ENCODE assay signal across 8 mouse cellular contexts in the genomic region with DNA sequence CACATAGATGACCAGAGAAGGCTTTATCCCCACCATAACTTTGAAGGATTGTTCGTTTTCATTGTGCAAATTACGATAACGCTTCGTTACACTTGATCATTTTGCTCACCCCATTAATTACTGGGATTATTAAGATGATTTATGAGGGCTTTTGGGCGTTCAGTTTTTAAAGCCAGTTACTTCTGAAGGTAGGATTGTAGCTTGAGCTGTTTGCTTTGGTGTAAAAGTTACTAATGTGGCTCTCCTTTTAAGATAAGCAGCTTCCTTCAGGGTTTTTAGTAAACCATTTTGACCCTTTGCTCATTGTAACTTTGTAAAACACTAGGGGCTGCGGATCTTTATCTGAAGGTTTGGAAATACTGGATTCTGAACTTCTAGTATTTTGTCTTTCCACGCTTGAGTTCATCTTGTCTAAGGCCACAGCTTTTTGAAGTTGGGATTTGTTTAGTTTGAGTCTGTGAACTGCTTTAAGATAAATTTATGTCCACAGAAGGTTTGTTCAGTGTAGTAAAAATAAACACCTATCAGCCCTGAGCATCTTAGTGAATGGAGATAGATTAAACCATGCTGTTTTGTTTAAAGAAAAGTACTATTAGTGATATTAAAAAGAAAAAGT. TPM values are rescaled to one million over a fixed set of nuclear protein-coding genes. Genes with fewer than 3 reads are reported as not detected.
DNase-seq lines count a peak whose midpoint lies in the region; ATAC-seq and TF ChIP-seq lines count a peak whose summit lies in the region.

No protein-coding gene starts in this region.

- no peak for ATAC-seq in lung, embryonic 15.5 days (ENCODE audit: borderline replicate concordance, extremely low read depth, low FRiP score, low TSS enrichment)
- peak; percentile 22; the same call in 1 of the 2 replicates for ATAC-seq in erythroid progenitor cell, adult 5-6 weeks (replicated peaks; ENCODE audit: low FRiP score, poor library complexity, severe bottlenecking)
- no peak for ATAC-seq in intestine, postnatal 0 days
- no peak for ATAC-seq in neural tube, embryonic 15.5 days (ENCODE audit: low FRiP score)

- peak overlapping the region; percentile 95 for H3K27ac ChIP-seq in lung, embryonic 15.5 days
- peak overlapping the region; percentile 94 for H3K27ac ChIP-seq in intestine, postnatal 0 days (ENCODE audit: low read depth, low read length)
- peak overlapping the region; percentile 96 for H3K27ac ChIP-seq in neural tube, embryonic 15.5 days (replicated peaks)

- no peaks in the 10 kb centered on the region for H3K9me3 ChIP-seq in lung, embryonic 15.5 days
- H3K9me3 ChIP-seq in intestine, postnatal 0 days (ENCODE audit: control insufficient read depth), result no peaks in the 10 kb centered on the region
- no peaks in the 10 kb centered on the region for H3K9me3 ChIP-seq in neural tube, embryonic 15.5 days (replicated peaks)

- no peaks in the 10 kb centered on the region for H3K27me3 ChIP-seq in lung, embryonic 15.5 days
- H3K27me3 ChIP-seq in intestine, postnatal 0 days (replicated peaks; ENCODE audit: control insufficient read depth, insufficient read depth, low read length), result no peaks in the 10 kb centered on the region
- H3K27me3 ChIP-seq in neural tube, embryonic 15.5 days (replicated peaks), result no peaks in the 10 kb centered on the region

- H3K4me1 ChIP-seq in lung, embryonic 15.5 days, result peaks cover 30% of the 10 kb centered on the region
- H3K4me1 ChIP-seq in intestine, postnatal 0 days (replicated peaks; ENCODE audit: control insufficient read depth, insufficient read depth, low read length), result peaks cover 3% of the 10 kb centered on the region; the same call in 1 of the 2 replicates
- peaks cover 45% of the 10 kb centered on the region for H3K4me1 ChIP-seq in neural tube, embryonic 15.5 days

- no peak for DNase-seq in lung, postnatal 25 days (ENCODE audit: low spot score)
- no peak for DNase-seq in ovary, postnatal 10 days (ENCODE audit: low spot score)
- DNase-seq in left cerebral cortex, adult 18-20 months (ENCODE audit: low spot score in 2 of 2), result no peak
- DNase-seq in adrenal gland, postnatal 36 days, result no peak

- H3K9ac ChIP-seq in lung, embryonic 15.5 days, result peak overlapping the region; percentile 97
- peak overlapping the region; percentile 93 for H3K9ac ChIP-seq in intestine, postnatal 0 days (ENCODE audit: low read depth, low read length)
- H3K9ac ChIP-seq in neural tube, embryonic 15.5 days (replicated peaks), result peak overlapping the region; percentile 97

- H3K4me3 ChIP-seq in lung, embryonic 15.5 days, result peak overlapping the region; percentile 84
- peak overlapping the region; percentile 89 for H3K4me3 ChIP-seq in intestine, postnatal 0 days (ENCODE audit: low read depth, low read length)
- peak overlapping the region; percentile 90 for H3K4me3 ChIP-seq in neural tube, embryonic 15.5 days (replicated peaks)

- peaks cover 4% of the 10 kb centered on the region; the same call in 1 of the 2 replicates for H3K36me3 ChIP-seq in lung, embryonic 15.5 days
- no peaks in the 10 kb centered on the region for H3K36me3 ChIP-seq in intestine, postnatal 0 days (ENCODE audit: control insufficient read depth, insufficient read depth)
- H3K36me3 ChIP-seq in neural tube, embryonic 15.5 days, result no peaks in the 10 kb centered on the region

- TF ChIP-seq CTCF in intestine, postnatal 0 days (IDR thresholded peaks at IDR 0.05; ENCODE audit: low read depth), result no peak

- under 1% methylated on average over 7 of the region's 7 CpGs for WGBS in lung, embryonic 15.5 days
- 1% methylated on average over 7 of the region's 7 CpGs for WGBS in intestine, postnatal 0 days
- WGBS in neural tube, embryonic 15.5 days, result 5% methylated on average over 7 of the region's 7 CpGs

- H3K4me2 ChIP-seq in lung, embryonic 15.5 days, result peak overlapping the region; percentile 73
- peak overlapping the region; percentile 65 for H3K4me2 ChIP-seq in intestine, postnatal 0 days (replicated peaks; ENCODE audit: low read depth)
- H3K4me2 ChIP-seq in neural tube, embryonic 15.5 days, result peak overlapping the region; percentile 74

RNA-seq across cellular contexts. Expression of gene Pum1, which starts 1.4 kb away (rescaled TPM):
- 85.9 and 88.3 TPM in 2 replicates for polyA plus RNA-seq in lung, embryonic 15.5 days (2015; fragmentation: Nextera tagmentation; extraction: Ambion mirVana)
- total RNA-seq in erythroid progenitor cell, adult 5-6 weeks (2015; ENCODE audit: low replicate concordance), result 64.9 and 85.9 TPM in 2 replicates
- 68.4 and 88.1 TPM in 2 replicates for total RNA-seq in erythroid progenitor cell, adult 5-6 weeks (2017; ENCODE audit: low replicate concordance)
- polyA plus RNA-seq in intestine, postnatal 0 days (2015; fragmentation: Nextera tagmentation; extraction: Ambion mirVana), result 23.9 and 25.3 TPM in 2 replicates
- polyA plus RNA-seq in neural tube, embryonic 15.5 days (2015; fragmentation: Nextera tagmentation; extraction: Ambion mirVana), result 75.8 and 79.3 TPM in 2 replicates
- total RNA-seq in left cerebral cortex, adult 18-20 months (2021), result 100 to 1,000 TPM; 113 to 124 TPM
- 10 to 100 TPM; 77.2 to 80.1 TPM for total RNA-seq in adrenal gland, postnatal 36 days (2021)
